Mouse (Mus musculus): ENCODE results near the gene Dennd1b.

The Dennd1b gene

GRCm38 (mm10) chr1:139206259-139206658 lies 243.0 kb downstream of the Dennd1b start:
- DNase-seq: no peak

- peak; percentile 21 for DNase-seq
Measured at GRCm38 (mm10) chr1:139209796-139210195, 246.6 kb downstream of the Dennd1b start.

- no peak for DNase-seq
Measured at GRCm38 (mm10) chr1:139210505-139210904, 247.3 kb downstream of the Dennd1b start.

GRCm38 (mm10) chr1:139215311-139215710 lies 252.1 kb downstream of the Dennd1b start:
- no peak for DNase-seq

- no peak for DNase-seq
Measured at GRCm38 (mm10) chr1:139223804-139224203, 260.6 kb downstream of the Dennd1b start.

- no peak for DNase-seq
Measured at GRCm38 (mm10) chr1:139224309-139224949, 261.2 kb downstream of the Dennd1b start.
